Mouse (Mus musculus) heart, postnatal 4 days (tissue): Measurements from ENCODE around the gene Synj1. TPM values are rescaled to one million over a fixed set of nuclear protein-coding genes. Genes with fewer than 3 reads are reported as not detected.

Experiments
- microRNA-seq, 2 experiments: library from miRNA; unstranded; fragments of <30 nt; microRNA quantifications; one replicate each; pipeline ENCODE4 v1.2.0; 2021 to 2022
- total RNA-seq, 2 experiments: library from RNA; stranded (reverse); gene quantifications; 2 replicates each; pipeline ENCODE4 v1.2.3; 2021

The Synj1 gene
- total RNA-seq, 2 experiments from 2014 or later = 29.2 to 32.6 TPM

Small RNA genes within 50 kb of the gene (microRNA-seq; reads per million reads assigned to microRNA genes)
- 0 reads per million in 2 experiments for gene Gm22933

Other genes with a start within 250 kb of the Synj1 start
- gene Urb1, start 200.9 kb downstream of the Synj1 start, total RNA-seq = 10 to 100 TPM; 13.3 to 14.5 TPM
- 1 to 10 TPM; 1.5 to 2.4 TPM for gene Eva1c, start 184.6 kb downstream of the Synj1 start, total RNA-seq
- gene Cfap298, start 76.2 kb downstream of the Synj1 start, total RNA-seq = 10 to 100 TPM; 26.2 to 32.8 TPM
- 10 to 100 TPM; 31.9 to 36.7 TPM for gene Paxbp1, start 33.2 kb upstream of the Synj1 start, total RNA-seq
- gene 4932438H23Rik, start 83.8 kb upstream of the Synj1 start, total RNA-seq = under 1 TPM in 1 of 2 experiments, not detected in 1; 0.23 TPM
- not detected for gene Olig2, start 214.1 kb upstream of the Synj1 start, total RNA-seq